Mouse (Mus musculus): ENCODE measurements around the gene Scamp2. TPM values are rescaled to one million over a fixed set of nuclear protein-coding genes. Genes with fewer than 3 reads are reported as not detected.
A peak's percentile ranks its signal among the peaks of the same experiment; 100 is the strongest.

Gene Scamp2
- total RNA-seq, 2 experiments from 2014 or later, result 22.5 to 26.3 TPM

GRCm38 (mm10) chr9:57557215-57557614, 3.5 kb upstream of the Scamp2 start:
- peak overlapping the region; percentile 23; the same call in 1 of the 2 replicates for H3K27ac ChIP-seq
- DNase-seq (ENCODE audit: low spot score in 2 of 2), result no peak
- no peak overlapping the region for H3K4me3 ChIP-seq
- no peak for TF ChIP-seq CTCF (conservative IDR thresholded peaks at IDR 0.05)

- no peak for DNase-seq (ENCODE audit: low spot score in 2 of 2)
- no peak overlapping the region for H3K27ac ChIP-seq
- TF ChIP-seq CTCF (conservative IDR thresholded peaks at IDR 0.05), result no peak
- no peak overlapping the region for H3K4me3 ChIP-seq
These were observed 2.1 kb upstream of the Scamp2 start for GRCm38 (mm10) chr9:57558625-57559024.

GRCm38 (mm10) chr9:57559568-57559967, 1.2 kb upstream of the Scamp2 start:
- H3K27ac ChIP-seq, result no peak overlapping the region
- no peak for TF ChIP-seq CTCF (conservative IDR thresholded peaks at IDR 0.05)
- DNase-seq (ENCODE audit: low spot score in 2 of 2), result no peak
- no peak overlapping the region for H3K4me3 ChIP-seq

- peak overlapping the region; percentile 97 for H3K27ac ChIP-seq
- peak overlapping the region; percentile 71 for H3K4me3 ChIP-seq
- no peak for TF ChIP-seq CTCF (conservative IDR thresholded peaks at IDR 0.05)
- DNase-seq (ENCODE audit: low spot score in 2 of 2), result no peak
These were observed 480 bp upstream of the Scamp2 start for GRCm38 (mm10) chr9:57560263-57560662.

- peak overlapping the region; percentile 97; the same call in 1 of the 2 replicates for H3K27ac ChIP-seq
These were observed 962 bp downstream of the Scamp2 start for GRCm38 (mm10) chr9:57561711-57562099.

GRCm38 (mm10) chr9:57562896-57563372, 2.2 kb downstream of the Scamp2 start:
- no peak for TF ChIP-seq CTCF (conservative IDR thresholded peaks at IDR 0.05)
- no peak for DNase-seq (ENCODE audit: low spot score in 2 of 2)
- Histone ChIP-seq H3K27ac (peak overlapping the region; percentile 60), H3K4me3 (no peak overlapping the region)

More at GRCm38 (mm10) chr9:57561711-57562099, 962 bp downstream of the Scamp2 start:
- TF ChIP-seq CTCF (conservative IDR thresholded peaks at IDR 0.05), result no peak
- DNase-seq (ENCODE audit: low spot score in 2 of 2), result no peak
- H3K4me3 ChIP-seq, result peak overlapping the region; percentile 71

- Histone ChIP-seq H3K27ac (no peak overlapping the region; the same call in 1 of the 2 replicates), H3K4me3 (no peak overlapping the region)
- TF ChIP-seq CTCF (conservative IDR thresholded peaks at IDR 0.05), result no peak
- no peak for DNase-seq (ENCODE audit: low spot score in 2 of 2)
These were observed 3.9 kb downstream of the Scamp2 start for GRCm38 (mm10) chr9:57564609-57565008.

- H3K4me3 ChIP-seq, result no peak overlapping the region
- peak; percentile 62 to 64 for DNase-seq (ENCODE audit: low spot score in 2 of 2)
- no peak for TF ChIP-seq CTCF (conservative IDR thresholded peaks at IDR 0.05)
- peak overlapping the region; percentile 54 for H3K27ac ChIP-seq
These were observed 5.0 kb downstream of the Scamp2 start for GRCm38 (mm10) chr9:57565741-57566221.

GRCm38 (mm10) chr9:57566846-57567245, 6.1 kb downstream of the Scamp2 start:
- Histone ChIP-seq H3K27ac (peak overlapping the region; percentile 54), H3K4me3 (no peak overlapping the region)
- no peak for DNase-seq (ENCODE audit: low spot score in 2 of 2)
- TF ChIP-seq CTCF (conservative IDR thresholded peaks at IDR 0.05), result peak; percentile 55

GRCm38 (mm10) chr9:57568500-57568899, 7.8 kb downstream of the Scamp2 start:
- no peak for DNase-seq (ENCODE audit: low spot score in 2 of 2)
- no peak overlapping the region for H3K27ac ChIP-seq
- no peak overlapping the region for H3K4me3 ChIP-seq
- no peak for TF ChIP-seq CTCF (conservative IDR thresholded peaks at IDR 0.05)

- Histone ChIP-seq H3K4me3 (no peak overlapping the region), H3K27ac (no peak overlapping the region)
- no peak for TF ChIP-seq CTCF (conservative IDR thresholded peaks at IDR 0.05)
- DNase-seq (ENCODE audit: low spot score in 2 of 2), result no peak
These were observed 13.7 kb downstream of the Scamp2 start for GRCm38 (mm10) chr9:57574397-57574796.

GRCm38 (mm10) chr9:57575577-57575976, 14.8 kb downstream of the Scamp2 start:
- no peak for DNase-seq (ENCODE audit: low spot score in 2 of 2)
- Histone ChIP-seq H3K27ac (no peak overlapping the region), H3K4me3 (no peak overlapping the region)
- no peak for TF ChIP-seq CTCF (conservative IDR thresholded peaks at IDR 0.05)

GRCm38 (mm10) chr9:57577144-57577849, 16.6 kb downstream of the Scamp2 start:
- DNase-seq (ENCODE audit: low spot score in 2 of 2), result no peak
- no peak overlapping the region for H3K27ac ChIP-seq
- H3K4me3 ChIP-seq, result no peak overlapping the region
- no peak for TF ChIP-seq CTCF (conservative IDR thresholded peaks at IDR 0.05)

GRCm38 (mm10) chr9:57584991-57585390, 24.2 kb downstream of the Scamp2 start:
- no peak overlapping the region for H3K27ac ChIP-seq
- no peak overlapping the region for H3K4me3 ChIP-seq
- no peak for TF ChIP-seq CTCF (conservative IDR thresholded peaks at IDR 0.05)
- DNase-seq (ENCODE audit: low spot score in 2 of 2), result no peak
